Mouse (Mus musculus) MEL-GATA-1-ER (cell line): ENCODE results near the gene Lyzl4.

ENCODE experiments used
- DNase-seq: peaks from one replicate; pipeline ENCODE4 v3.0.0-alpha.2; 2012; ENCODE audit warnings: low read depth; ENCODE audit errors: extremely low read depth

Lyzl4 gene

GRCm38 (mm10) chr9:121528605-121529357, 113.1 kb downstream of the Lyzl4 start:
- no peak for DNase-seq
